Mouse (Mus musculus): ENCODE results near the gene Fmnl2.

The Fmnl2 gene

DNA sequence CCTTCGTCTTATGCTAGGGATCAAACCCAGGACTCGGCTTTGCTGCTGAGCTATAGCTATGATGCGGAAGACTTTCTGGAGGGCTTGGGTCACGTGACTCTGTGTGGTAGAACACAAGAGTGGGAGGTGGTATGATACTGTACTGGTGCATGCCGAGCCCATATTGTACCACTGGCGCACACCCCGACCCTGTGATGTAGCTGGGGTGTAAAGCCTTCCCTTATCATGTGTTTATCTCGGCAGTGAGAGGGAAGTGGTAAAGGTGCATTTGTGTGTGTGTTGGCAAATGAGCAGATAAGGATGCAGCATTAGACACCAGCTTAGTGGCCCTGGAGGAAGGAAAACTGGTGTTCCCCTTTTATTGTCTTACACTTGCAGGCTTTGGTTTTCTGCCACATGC is 193.8 kb downstream of the Fmnl2 start:
- DNase-seq: no peak

DNA sequence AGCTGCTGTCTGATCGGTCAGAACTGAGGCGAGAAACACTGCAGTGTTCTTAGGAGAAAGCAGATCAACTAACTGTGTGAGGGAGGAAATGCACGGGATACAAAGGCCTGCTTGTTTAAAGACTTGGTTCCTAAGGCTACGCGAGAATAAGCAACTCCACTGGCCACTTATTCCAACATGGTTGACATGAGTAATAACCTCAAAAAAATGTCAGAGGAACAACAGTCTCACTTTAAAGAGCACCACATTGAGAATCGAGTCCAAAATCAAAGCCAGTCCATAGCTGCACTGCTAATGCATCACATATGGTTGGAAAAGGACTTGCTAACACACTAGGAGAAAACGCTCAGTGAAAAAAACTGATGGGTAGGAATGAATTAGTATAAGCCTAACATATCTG is 196.1 kb downstream of the Fmnl2 start:
- no peak for DNase-seq

DNA sequence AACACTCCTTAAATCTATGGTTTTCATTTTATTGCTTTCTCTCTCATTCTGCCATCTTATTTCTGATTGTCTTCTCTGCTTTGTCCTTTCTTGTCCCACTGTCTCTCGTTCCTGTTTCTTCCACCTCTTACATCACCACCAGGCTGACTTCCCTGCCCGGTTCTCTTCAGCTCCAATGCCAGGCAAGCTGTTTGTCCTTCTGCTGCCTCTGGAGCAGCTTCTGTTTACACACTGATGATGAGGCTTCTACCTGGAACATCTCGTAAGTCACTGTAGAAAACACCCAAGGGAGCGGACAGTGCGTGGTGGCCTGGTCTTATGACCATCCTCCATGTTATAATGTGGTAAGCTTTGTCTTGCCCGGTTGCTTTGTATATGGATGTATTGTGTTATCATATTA is 198.9 kb downstream of the Fmnl2 start:
- peak; percentile 70 for DNase-seq

DNA sequence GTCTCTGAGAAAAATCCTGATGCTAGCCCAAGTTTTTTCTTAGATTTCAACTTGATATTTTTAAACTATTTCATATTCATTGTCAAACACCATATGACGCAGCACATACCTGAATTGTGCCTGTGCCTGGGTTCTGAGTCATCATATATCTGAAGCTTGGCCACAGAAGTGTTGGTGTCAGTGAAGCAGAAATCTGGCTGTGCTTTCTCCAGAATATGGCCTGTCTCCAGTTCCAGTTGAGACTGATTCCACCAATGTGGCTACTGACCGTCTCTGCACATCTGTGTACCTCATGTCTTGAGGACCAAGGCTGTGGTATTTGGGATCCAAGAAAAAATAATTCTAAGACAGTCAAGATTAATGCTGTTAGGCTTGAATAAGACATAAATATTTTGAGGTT is 199.6 kb downstream of the Fmnl2 start:
- DNase-seq: peak; percentile 75

DNA sequence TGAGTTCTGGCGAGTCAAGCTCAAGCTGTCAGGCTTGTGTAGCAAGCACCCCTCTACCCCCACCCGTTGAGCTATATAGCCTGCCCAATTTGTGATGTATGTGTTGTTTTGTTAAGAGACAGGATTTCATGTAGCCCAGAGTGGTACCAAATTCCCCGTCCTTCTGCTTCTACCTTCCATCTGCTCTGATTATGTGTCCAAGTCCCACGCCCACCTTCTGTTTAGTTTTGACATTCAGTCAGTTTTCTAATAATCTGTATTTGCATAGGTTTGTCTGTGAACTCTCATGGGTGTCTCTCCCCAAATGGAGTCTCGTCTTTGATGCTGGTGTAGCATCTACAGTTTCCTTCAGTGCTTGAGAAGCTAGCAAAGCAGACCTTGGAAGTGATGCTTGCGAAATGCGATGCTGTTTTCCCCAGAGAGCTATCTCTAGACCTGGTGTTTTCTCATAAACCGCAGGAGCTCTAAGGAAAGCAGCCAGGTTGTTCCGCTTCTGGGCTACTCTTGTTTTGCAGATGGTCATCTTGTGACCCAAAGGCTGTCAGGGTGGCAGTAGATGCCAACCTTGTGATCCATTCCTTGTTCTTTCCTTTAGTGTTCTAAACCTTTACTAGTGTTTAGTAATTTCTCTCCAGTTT is 203.8 kb downstream of the Fmnl2 start:
- DNase-seq: peak; percentile 80

DNA sequence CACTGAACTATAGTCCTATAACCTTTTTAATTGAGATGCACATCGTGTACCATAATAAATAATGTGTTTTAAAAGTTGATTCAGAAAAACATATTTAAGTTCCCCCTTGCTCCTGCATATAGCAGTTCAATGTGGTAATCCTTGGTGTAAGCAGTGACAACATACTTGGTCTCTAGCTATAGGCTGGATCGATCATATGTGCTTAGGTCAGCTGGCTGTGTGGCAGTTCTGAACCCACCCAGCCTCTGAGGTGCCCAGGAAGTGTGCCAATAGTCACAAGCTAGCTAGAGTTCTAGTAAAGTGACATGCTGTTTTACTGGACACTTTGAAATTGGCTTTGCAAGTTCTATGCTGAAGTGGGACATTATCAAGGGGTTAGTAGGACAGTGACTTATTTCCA is 209.3 kb downstream of the Fmnl2 start:
- DNase-seq: no peak

DNA sequence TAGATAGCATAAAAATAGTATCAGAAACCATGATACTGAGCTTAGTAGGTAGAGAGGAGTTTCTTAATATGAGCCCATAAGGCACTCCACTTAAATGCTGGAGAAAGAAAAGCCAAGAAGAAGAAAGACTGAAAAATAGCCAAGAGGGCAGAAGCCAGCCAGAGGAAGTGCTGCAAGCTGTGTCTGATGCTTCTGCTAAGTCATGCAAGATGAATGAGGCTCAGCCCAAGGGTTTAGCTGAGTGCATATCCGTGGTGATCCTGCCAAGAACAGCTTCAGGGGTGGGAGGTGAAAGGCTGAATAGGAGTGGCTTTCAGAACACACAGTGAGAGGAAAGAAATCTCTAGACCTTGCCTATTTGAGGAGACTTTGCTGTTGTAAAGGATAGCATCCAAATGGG is 212.9 kb downstream of the Fmnl2 start:
- DNase-seq: peak; percentile 63

DNA sequence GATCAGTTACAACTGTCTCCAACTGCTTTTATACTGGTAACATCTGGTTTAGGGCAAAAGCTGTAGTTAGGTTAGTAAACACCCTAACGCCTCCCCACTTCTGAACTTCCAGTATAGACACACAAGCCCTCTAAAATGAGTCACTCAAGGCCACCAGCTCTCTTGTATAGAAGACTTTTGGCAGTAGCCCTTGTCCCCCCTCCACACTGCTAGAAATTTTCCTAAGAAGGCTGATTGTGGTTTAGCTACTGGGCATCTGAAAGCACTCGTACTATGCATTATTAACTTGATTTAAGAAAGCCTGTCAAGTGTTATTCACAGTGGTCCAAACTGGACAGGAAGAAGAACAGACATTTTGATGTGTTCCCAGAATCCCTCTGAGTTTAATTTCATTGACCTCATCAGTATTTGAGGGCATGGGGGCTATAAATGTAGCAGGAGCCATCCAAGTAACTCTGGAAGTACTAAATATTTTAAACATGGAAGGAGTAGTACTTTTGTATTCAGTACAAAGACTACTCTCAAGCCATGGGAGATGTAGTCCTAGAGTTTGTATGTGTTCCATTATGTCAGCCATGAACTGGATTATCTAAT is 222.1 kb downstream of the Fmnl2 start:
- DNase-seq: no peak

DNA sequence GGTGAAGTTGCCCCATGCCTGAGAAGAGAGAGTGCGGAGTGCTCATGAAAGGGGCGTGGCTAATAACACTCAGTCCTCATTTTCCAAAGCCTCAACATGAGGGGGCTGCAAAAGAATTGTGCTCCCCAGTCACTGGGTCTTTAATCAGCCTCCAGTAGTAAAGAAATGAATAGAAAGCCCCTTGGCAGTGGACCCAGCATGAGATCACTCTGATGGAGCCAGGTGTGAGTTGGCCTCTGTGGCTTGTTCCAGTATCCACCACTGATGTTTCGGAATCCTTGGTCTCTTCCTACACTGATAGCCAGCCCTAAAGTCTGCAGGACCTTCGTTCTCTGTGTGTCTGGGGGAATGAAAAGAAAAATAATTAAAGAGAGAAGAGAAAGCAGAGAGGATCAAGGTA is 224.4 kb downstream of the Fmnl2 start:
- no peak for DNase-seq

DNA sequence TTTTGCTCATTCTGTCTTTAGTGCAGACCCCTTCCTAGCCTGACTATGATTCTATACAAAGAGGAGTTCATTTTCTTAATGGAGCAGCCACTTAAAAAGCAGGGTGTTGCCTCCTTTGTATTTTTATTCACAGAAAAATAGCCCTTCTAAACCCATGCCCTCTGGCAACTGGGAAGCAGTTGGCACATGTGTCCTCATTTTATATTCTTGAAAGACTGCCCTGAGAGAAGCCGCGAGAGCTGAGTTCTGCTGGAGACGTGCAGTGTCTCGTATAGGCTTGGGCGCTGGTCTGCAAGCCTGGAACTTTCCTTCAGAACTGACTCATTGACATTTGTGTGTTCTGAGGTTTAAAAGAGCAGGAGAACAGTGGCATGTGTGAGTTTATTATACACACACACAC is 224.8 kb downstream of the Fmnl2 start:
- no peak for DNase-seq

DNA sequence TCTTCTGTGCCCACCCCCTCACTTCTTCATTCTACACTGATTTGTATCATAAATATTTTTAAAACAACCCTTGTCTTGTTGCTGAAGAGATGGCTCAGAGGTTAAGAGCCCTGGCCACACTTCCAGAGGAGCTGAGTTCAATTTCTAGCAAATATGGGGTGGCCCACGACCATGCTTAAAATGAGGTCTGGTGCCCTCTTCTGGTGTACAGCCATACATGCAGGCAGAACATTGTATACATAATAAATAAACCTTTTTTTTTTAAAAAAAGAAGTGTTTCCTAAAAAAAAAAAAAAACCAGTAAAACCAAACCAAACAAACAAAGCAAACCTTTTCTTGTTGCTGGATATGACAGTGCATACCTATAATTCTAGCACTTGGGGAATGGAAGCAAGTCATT is 225.6 kb downstream of the Fmnl2 start:
- DNase-seq: peak; percentile 37

DNA sequence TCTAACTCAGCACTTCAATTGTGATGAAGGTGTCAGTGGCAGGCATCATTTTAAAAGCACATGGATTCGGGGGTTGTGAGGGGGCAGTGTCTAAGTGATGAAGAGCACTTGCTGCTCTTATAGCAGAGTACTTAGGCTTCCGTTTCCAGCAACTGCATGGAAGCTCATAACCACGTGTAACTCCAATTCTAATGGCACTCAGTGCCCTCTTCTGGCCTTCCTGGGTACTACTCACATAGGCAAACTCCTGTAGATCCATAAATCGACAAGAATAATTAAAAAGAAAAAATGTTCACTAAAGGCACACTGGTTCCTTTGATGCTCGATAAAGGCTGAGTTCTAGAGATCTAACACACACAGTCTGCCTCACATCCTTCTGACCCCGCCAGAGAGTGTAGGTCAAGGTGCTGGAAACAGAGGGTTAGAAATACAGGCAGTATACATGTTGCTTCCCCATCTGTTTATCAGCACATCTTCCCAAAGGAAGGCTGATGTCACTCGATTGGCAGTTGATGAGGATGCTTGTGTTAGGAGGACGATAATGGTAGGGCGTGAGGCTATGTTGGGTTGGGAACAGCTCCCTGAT is 228.1 kb downstream of the Fmnl2 start:
- DNase-seq: peak; percentile 74

DNA sequence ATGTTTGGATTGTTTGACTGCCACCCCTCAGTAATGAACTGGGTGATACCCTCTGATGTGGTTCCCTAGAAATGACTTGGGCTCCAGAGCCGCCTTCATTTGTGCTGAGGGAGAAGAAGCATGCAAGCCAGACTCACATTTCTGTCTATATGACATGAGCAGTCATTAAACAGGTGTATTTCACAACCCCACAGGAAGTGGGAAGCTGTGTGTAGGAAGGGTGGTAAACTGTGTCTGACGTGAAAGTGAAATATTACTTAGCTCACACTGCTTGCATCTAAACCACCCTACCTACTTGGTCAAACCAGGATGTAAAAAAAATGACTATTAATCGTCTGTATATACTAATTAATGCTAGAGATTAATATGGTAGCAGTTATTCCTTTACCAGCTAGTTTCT is 231.1 kb downstream of the Fmnl2 start:
- DNase-seq: no peak

DNA sequence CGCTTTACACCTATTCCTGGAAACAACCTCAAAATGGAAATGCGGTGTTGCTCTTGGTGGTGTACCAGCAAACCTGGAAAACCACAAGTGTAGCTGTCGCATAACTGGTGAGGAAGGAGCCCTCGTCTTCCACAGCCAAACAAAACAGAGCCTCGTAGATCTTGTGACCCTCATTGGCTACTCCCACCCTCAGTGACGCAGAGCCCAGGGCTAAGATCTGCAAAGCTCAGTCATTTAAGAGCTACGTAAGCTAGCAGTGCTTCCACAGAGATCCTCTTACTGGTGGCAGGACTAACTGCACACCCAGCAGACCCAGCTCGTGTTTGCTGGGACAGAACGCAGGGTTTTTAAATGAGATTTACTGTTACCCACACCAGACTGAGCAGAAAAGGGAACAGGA is 237.4 kb downstream of the Fmnl2 start:
- no peak for DNase-seq

DNA sequence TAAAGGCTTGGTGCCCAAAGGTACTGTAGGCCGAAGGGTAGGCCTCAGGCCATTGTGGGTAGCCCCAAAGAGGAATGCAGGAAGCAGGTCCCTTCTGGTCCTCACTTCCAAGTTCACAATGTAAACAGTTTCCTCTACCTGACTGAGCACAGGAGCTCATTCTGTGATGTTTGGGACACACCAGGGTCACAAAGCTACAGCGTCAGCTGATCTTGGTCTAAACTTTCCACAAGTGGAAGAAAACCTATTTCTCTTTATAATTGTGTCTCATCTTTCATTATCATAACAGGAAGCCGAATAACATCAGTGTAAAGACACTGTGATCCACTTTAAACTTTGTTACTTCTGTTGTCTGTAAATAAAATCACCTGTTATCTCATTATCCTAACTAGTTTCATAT is 237.8 kb downstream of the Fmnl2 start:
- DNase-seq: no peak

DNA sequence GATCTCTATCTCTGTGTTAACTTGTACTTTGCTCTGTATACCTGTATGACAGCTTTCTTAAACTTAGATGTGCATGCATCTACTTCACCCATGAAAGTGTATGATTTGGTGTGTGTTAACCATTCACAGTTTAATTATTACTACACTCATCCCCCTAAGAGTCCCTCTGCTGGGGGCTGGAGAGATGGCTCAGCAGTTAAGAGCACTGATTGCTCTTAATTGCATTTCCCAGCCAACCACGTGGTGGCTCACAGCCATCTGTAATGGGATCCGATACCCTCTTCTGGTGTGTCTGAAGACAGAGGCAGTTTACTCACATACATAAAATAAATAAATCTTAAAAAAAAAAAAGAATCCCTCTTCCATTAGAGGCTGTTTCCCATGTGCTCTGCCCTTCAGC is 242.4 kb downstream of the Fmnl2 start:
- DNase-seq: no peak

DNA sequence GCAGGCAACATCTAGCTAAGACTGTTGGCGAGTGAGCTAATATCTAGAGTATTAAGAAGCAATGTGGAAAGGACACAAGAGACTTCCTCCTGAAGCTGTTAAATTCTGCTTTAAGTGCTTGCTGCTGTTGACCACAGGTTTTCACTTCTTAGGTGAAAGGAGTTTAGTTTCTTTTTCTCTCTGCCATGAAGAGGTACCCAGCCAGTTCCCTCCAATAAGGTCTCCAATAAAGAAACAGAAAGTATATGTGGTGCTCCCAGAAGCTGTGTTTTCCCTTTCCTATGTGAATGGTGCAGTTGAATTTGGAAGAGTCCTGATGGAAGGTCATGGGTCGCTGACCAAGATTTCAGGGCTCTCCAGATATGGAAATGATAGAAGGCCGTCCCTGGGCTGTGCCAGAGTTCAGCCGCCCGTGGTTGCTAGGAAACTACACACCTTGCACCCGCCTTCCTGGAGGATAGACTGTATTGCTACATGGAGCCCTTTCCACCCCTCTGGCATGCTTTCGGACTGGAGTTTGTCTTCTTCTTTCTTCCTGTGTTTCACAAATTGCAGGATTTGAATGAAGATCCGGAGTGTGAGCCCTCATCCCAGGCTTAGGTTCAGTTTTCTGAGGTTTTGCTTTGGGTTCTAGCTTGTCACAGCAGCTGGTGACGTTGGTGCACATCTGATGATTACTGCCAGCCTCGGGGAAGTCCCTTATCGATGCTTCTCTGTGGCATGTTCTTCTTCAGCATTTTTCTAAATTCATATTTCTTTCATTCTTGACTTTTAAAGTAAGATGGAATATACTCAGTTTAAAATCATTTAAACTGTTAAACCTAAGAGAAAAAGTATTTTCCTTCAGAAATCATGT is 244.5 kb downstream of the Fmnl2 start:
- DNase-seq: no peak

DNA sequence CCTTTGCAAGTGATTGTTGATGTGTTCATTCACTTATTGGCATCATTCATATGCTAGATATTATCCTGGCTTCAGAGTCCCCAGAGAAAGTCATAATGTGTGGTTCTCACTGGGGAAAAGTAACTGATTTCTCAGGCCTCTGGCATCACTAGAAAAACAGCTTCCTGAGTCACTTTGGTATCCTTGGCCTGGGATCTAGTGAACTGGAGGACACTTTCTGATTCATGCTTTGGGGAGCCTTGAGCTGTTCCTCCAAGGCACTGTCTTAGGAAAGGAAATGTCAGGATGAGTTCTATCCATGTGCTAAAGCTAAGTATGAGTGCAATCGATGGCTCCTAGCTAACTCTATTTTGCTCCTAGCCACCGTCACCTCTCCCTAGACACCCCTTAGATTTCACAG is 245.2 kb downstream of the Fmnl2 start:
- no peak for DNase-seq

DNA sequence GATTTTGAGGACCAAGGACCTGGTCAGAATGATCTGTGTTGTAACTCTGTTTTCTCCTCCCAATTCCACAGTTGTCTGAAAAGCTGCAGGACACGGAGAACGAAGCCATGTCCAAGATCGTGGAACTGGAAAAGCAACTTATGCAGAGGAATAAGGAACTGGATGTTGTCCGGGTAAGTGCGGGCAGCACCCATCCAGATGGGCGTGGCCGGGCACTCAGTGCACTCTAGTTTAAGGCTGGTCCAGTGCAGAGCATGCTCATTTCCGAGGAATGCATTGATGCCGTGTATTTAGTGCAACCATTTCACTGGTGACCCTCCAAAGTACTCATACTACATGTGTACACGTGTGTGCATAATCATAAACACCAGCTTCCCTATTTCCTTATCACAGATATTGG is 247.7 kb downstream of the Fmnl2 start:
- no peak for DNase-seq

DNA sequence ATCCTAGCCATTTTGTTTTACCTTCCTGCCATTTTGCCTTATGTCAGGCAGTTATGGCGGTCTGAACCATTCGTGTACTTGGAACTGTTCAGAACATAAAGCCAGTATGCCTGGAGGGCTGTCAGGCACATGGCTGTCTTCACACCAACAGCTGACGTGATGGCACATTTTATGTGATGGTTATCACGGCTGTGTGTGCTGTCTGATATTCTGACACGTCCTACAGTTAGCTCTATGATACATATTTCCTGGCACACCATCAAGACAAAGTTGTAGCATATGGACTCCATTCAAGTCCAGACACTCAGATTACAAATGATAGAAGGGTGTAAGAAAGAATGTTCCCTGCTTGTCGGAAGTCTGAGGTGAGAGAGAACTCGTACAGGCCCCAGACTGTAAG is 248.4 kb downstream of the Fmnl2 start:
- DNase-seq: no peak

DNA sequence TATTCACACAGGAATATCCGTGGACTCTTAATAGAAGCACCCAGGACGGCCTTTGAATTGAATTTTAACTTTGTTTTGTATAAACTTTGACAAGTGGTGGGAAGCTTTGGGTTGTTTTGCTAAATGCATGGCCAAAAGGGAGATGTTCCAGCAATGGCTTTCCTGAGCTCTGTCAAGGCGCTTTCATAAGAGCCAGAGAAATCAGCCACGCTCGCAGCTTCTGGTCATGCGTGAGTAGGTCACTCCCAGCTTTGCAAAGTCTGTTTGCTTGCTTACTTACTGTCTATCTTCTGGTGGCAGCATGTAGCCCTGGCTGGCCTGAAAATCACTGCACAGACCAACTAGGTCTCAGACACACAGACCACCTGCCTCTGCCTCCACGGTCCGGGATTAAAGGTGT is 248.8 kb downstream of the Fmnl2 start:
- DNase-seq: no peak

DNA sequence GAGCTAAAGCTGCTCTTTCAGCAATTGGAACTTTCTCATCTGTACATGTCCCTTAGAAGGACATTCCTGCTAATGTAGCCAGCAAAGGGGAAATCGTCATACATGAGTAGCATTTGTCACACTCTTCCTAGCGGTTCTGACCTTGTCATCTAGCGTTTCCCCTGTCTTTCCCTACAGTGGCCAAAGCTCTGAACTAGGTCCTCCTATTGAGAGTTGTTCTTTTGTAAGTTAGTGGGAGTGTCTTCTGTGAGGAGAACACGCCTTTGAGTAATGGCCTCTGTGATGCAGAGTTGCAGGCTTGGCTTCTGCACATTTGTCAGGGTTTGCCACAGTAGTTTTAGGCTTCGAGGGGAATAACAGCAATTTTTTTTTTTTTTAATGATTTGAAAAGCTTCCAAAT is 250.9 kb downstream of the Fmnl2 start:
- DNase-seq: no peak

DNA sequence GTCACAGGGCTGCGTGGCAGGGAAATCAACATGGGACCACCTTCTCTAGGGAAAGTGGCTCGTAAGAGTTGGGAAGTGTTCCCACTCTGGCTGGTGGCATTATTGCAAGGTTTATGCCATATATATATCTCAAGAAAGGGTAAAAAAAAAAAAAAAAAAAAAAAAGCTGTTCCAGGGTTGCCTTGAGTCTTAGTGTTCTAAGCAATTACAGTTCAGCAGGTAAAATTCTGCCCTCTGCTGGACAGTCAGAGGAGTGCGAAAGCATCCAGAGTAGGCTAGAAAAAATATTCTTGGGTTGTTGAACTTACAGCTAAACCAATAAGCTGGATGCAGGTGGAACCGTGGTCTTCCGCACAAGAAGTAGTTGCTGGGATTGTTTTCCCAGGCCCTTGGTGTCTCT is 264.1 kb downstream of the Fmnl2 start:
- peak; percentile 55 for DNase-seq

DNA sequence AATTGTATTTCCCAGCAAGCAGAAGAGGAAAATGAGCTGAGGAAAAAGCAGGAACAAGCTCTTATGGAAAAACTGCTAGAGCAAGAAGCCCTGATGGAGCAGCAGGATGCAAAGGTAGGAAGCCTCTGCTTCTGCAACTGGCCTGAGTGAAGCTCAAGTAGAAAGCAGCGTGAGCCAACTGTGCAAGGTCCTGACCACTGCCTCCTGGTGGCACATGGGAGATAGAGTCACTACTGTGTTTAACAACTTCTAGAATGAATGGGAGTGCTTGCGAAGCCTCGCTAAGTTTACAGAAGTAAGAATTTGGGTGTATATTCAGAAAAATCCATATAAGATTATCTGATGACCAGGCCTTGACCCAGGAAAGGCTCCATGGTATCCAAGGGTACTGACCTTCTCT is 268.3 kb downstream of the Fmnl2 start:
- no peak for DNase-seq
